Mouse (Mus musculus): ENCODE data around the gene Il16. TPM values are rescaled to one million over a fixed set of nuclear protein-coding genes. Genes with fewer than 3 reads are reported as not detected.

The Il16 gene
- total and polyA plus RNA-seq, 2 experiments from 2014 or later, result 0.81 to 2.6 TPM

GRCm38 (mm10) chr7:83699066-83699745, 46.3 kb downstream of the Il16 start:
- ATAC-seq (no peak), DNase-seq (ENCODE audit: low spot score) (no peak)
- Histone ChIP-seq H3K4me1 (ENCODE audit: insufficient read depth, low read length) (no peaks in the 10 kb centered on the region), H3K4me2 (ENCODE audit: low read depth, low read length) (no peak overlapping the region), H3K9ac (replicated peaks; ENCODE audit: low read length) (no peak overlapping the region), H3K36me3 (ENCODE audit: insufficient read depth, low read length) (no peaks in the 10 kb centered on the region), H3K27me3 (ENCODE audit: insufficient read depth, low read length) (no peaks in the 10 kb centered on the region), H3K4me3 (ENCODE audit: low read length) (no peak overlapping the region), H3K27ac (no peak overlapping the region), H3K9me3 (ENCODE audit: low read length) (no peaks in the 10 kb centered on the region)
- WGBS, result 77% methylated on average over 6 of the region's 6 CpGs
- TF ChIP-seq CTCF (IDR thresholded peaks at IDR 0.05; ENCODE audit: low read depth), result no peak

DNA sequence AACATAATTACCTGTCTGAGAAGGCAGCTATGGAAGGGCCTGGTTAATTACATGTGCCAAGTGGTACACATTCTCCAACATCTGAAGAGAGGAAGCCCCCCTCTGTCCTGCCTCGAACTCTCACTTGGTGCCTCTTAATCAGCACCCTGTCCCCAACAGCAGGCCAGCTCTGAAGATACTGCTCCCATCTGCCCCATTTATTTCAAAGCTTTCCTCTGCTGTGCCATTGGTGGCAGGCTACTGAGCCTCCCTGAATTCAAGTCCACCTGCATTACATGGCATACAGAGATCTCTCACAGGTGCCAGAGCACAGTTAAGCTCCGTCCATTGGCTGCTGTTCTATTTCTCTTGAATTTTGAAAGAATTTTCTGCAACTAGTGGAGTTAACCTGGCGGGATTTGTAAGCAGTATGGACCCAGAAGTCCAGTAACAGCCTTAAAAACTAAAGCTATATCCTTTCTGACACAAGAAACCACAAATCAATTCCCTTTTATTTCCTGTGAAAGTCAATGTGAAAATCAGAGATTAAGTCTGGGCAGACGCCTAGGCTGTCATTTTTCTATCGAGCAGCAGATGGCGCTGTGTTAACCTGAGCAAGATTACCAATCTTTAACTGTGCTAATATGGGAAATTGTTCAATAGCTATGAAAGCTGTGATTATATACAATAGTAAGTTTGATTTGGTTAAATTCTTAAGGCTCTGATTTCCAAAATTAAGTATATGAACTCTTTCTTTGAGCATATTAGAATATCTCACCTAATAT, 49.9 kb downstream of the Il16 start:
- WGBS, result 32% methylated on average over 6 of the region's 6 CpGs
- Histone ChIP-seq H3K9ac (replicated peaks; ENCODE audit: low read length) (no peak overlapping the region), H3K9me3 (ENCODE audit: low read length) (no peaks in the 10 kb centered on the region), H3K4me2 (ENCODE audit: low read depth, low read length) (no peak overlapping the region), H3K4me3 (ENCODE audit: low read length) (no peak overlapping the region), H3K27me3 (ENCODE audit: insufficient read depth, low read length) (no peaks in the 10 kb centered on the region), H3K27ac (no peak overlapping the region), H3K36me3 (ENCODE audit: insufficient read depth, low read length) (no peaks in the 10 kb centered on the region), H3K4me1 (ENCODE audit: insufficient read depth, low read length) (no peaks in the 10 kb centered on the region)
- TF ChIP-seq CTCF (IDR thresholded peaks at IDR 0.05; ENCODE audit: low read depth), result peak; percentile 83
- DNase-seq (ENCODE audit: low spot score) (peak; percentile 75), ATAC-seq (no peak)

GRCm38 (mm10) chr7:83682640-83683274, 62.8 kb downstream of the Il16 start:
- TF ChIP-seq CTCF (IDR thresholded peaks at IDR 0.05; ENCODE audit: low read depth), result no peak
- 54% methylated on average over 6 of the region's 6 CpGs for WGBS
- no peaks in the 10 kb centered on the region for H3K9me3 ChIP-seq (ENCODE audit: low read length)
- ATAC-seq (no peak), DNase-seq (ENCODE audit: low spot score) (no peak)
- no peak overlapping the region for H3K27ac ChIP-seq
- no peaks in the 10 kb centered on the region for H3K27me3 ChIP-seq (ENCODE audit: insufficient read depth, low read length)
- no peaks in the 10 kb centered on the region for H3K4me1 ChIP-seq (ENCODE audit: insufficient read depth, low read length)
- no peak overlapping the region for H3K9ac ChIP-seq (replicated peaks; ENCODE audit: low read length)
- H3K4me3 ChIP-seq (ENCODE audit: low read length), result no peak overlapping the region
- H3K4me2 ChIP-seq (ENCODE audit: low read depth, low read length), result no peak overlapping the region
- H3K36me3 ChIP-seq (ENCODE audit: insufficient read depth, low read length), result no peaks in the 10 kb centered on the region

DNA sequence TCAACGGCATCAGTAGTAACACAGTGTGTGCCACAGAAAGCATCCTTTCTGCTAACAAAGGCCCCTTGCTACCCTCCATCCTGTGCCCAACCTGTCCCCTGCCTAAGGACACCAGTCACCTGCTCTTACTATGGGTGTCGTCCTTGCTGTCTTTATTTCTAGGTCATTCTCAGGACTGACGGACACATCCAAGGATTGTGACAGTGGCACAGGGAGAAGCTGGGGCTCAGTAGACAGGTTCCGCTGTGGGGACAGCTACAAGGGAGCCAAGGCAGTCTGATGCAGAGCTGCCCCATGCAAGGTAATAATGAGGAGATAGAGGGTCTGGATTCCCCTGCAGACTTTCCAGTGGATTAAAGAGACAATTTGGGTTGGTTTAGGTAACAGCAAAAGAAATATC, 67.0 kb downstream of the Il16 start:
- no peak for TF ChIP-seq CTCF (IDR thresholded peaks at IDR 0.05; ENCODE audit: low read depth)
- no peaks in the 10 kb centered on the region for H3K27me3 ChIP-seq (ENCODE audit: insufficient read depth, low read length)
- DNase-seq (ENCODE audit: low spot score) (no peak), ATAC-seq (no peak)
- no peaks in the 10 kb centered on the region for H3K9me3 ChIP-seq (ENCODE audit: low read length)
- no peak overlapping the region for H3K27ac ChIP-seq
- H3K36me3 ChIP-seq (ENCODE audit: insufficient read depth, low read length), result no peaks in the 10 kb centered on the region
- no peak overlapping the region for H3K4me2 ChIP-seq (ENCODE audit: low read depth, low read length)
- H3K4me1 ChIP-seq (ENCODE audit: insufficient read depth, low read length), result no peaks in the 10 kb centered on the region
- H3K9ac ChIP-seq (replicated peaks; ENCODE audit: low read length), result no peak overlapping the region
- WGBS, result 92% methylated on average over 4 of the region's 4 CpGs
- no peak overlapping the region for H3K4me3 ChIP-seq (ENCODE audit: low read length)

DNA sequence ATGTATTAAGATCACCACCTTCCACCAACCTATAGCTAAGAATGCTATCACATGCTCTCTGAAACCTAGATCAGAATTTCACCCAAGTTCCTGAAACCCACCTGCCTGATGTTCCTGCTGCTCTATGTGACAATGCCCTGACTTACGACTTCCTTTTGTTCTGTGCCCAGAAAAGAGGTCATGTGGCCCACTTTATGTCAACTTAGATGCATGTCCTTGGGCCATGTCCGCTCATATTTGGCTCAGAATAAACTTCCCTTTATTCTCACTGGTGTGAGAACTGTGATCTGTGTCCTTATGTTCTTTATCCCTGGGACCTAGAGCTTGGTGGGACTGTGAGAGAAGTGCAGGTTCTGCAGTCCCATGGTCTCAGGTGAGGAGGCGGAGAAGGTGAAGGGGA, 68.2 kb downstream of the Il16 start:
- Histone ChIP-seq H3K9me3 (ENCODE audit: low read length) (no peaks in the 10 kb centered on the region), H3K27ac (no peak overlapping the region), H3K4me2 (ENCODE audit: low read depth, low read length) (no peak overlapping the region), H3K4me1 (ENCODE audit: insufficient read depth, low read length) (no peaks in the 10 kb centered on the region), H3K27me3 (ENCODE audit: insufficient read depth, low read length) (no peaks in the 10 kb centered on the region), H3K36me3 (ENCODE audit: insufficient read depth, low read length) (no peaks in the 10 kb centered on the region), H3K9ac (replicated peaks; ENCODE audit: low read length) (no peak overlapping the region), H3K4me3 (ENCODE audit: low read length) (no peak overlapping the region)
- 81% methylated on average over 3 of the region's 3 CpGs for WGBS
- ATAC-seq, result no peak
- DNase-seq (ENCODE audit: low spot score), result no peak
- no peak for TF ChIP-seq CTCF (IDR thresholded peaks at IDR 0.05; ENCODE audit: low read depth)

GRCm38 (mm10) chr7:83675545-83676254, 69.8 kb downstream of the Il16 start:
- H3K4me2 ChIP-seq (ENCODE audit: low read depth, low read length), result no peak overlapping the region
- 38% methylated on average over 5 of the region's 5 CpGs for WGBS

More at GRCm38 (mm10) chr7:83675545-83676254, 69.8 kb downstream of the Il16 start:
- H3K27me3 ChIP-seq (ENCODE audit: insufficient read depth, low read length), result no peaks in the 10 kb centered on the region
- H3K36me3 ChIP-seq (ENCODE audit: insufficient read depth, low read length), result no peaks in the 10 kb centered on the region
- 0 out of 2 replicates have a peak, but pooled peaks have one; percentile 47 for ATAC-seq
- no peaks in the 10 kb centered on the region for H3K9me3 ChIP-seq (ENCODE audit: low read length)
- H3K27ac ChIP-seq, result no peak overlapping the region
- no peak overlapping the region for H3K4me3 ChIP-seq (ENCODE audit: low read length)
- peak; percentile 76 for TF ChIP-seq CTCF (IDR thresholded peaks at IDR 0.05; ENCODE audit: low read depth)
- H3K9ac ChIP-seq (replicated peaks; ENCODE audit: low read length), result no peak overlapping the region
- DNase-seq (ENCODE audit: low spot score), result peak; percentile 66
- H3K4me1 ChIP-seq (ENCODE audit: insufficient read depth, low read length), result no peaks in the 10 kb centered on the region

Data from hindbrain, postnatal 0 days (tissue).